Mouse (Mus musculus) midbrain, embryonic 10.5 days (tissue): ENCODE measurements at regions not wholly inside any gene's neighbourhood (a gene's known extent, or its start where the extent isn't known, plus 50 kb on each side); places are given as distances from the start of the nearest gene placed in this dataset.
A peak's percentile ranks its signal among the peaks of the same experiment; 100 is the strongest.

Experiments
- DNase-seq: peaks from one replicate; pipeline ENCODE4 v3.0.0-alpha.2; 2017; ENCODE audit warnings: low spot score
- H3K27ac ChIP-seq: fragments of 300-500 bp; sonication (generic); replicated peaks from 2 replicates; pipeline ENCODE4 v1.5.1; 2016; ENCODE audit warnings: mild to moderate bottlenecking
- H3K27me3 ChIP-seq: fragments of 300-500 bp; sonication (generic); 2 replicates; pipeline ENCODE4 v1.6.1; 2016; ENCODE audit warnings: low read depth, mild to moderate bottlenecking; ENCODE audit not compliant: poor library complexity, severe bottlenecking
- H3K36me3 ChIP-seq: fragments of 300-500 bp; sonication (generic); 2 replicates; pipeline ENCODE4 v1.6.1; 2016; ENCODE audit warnings: mild to moderate bottlenecking, moderate library complexity
- H3K4me1 ChIP-seq: fragments of 300-500 bp; sonication (generic); 2 replicates; pipeline ENCODE4 v1.6.1; 2016
- H3K4me3 ChIP-seq: fragments of 300-500 bp; sonication (generic); 2 replicates; pipeline ENCODE4 v1.5.1; 2016; ENCODE audit warnings: mild to moderate bottlenecking, moderate library complexity
- H3K9me3 ChIP-seq: fragments of 300-500 bp; sonication (generic); replicated peaks from 2 replicates; pipeline ENCODE4 v1.6.1; 2016; ENCODE audit warnings: mild to moderate bottlenecking
- WGBS: fragments of 180-500 bp; shearing (Covaris S2); methylation state at CpG from one replicate; pipeline ENCODE4 v1.1.7; 2016; 5-methylcytosine and 5-hydroxymethylcytosine counted together

GRCm38 (mm10) chr2:45777466-45777865 lies 660.3 kb upstream of the Zeb2 start:
- Histone ChIP-seq H3K9me3 (no peaks in the 10 kb centered on the region), H3K4me3 (no peak overlapping the region), H3K36me3 (no peaks in the 10 kb centered on the region), H3K27me3 (no peaks in the 10 kb centered on the region), H3K4me1 (no peaks in the 10 kb centered on the region), H3K27ac (no peak overlapping the region)
- DNase-seq, result no peak
- WGBS, result 90% methylated on average over 7 of the region's 7 CpGs

GRCm38 (mm10) chr2:45776485-45777135 lies 659.4 kb upstream of the Zeb2 start:
- Histone ChIP-seq H3K4me1 (no peaks in the 10 kb centered on the region), H3K27ac (no peak overlapping the region), H3K9me3 (no peaks in the 10 kb centered on the region), H3K36me3 (no peaks in the 10 kb centered on the region), H3K27me3 (no peaks in the 10 kb centered on the region), H3K4me3 (no peak overlapping the region)
- DNase-seq, result peak; percentile 19
- 63% methylated on average over 17 of the region's 17 CpGs for WGBS

- H3K9me3 ChIP-seq, result no peaks in the 10 kb centered on the region
- H3K27ac ChIP-seq, result no peak overlapping the region
- no peak overlapping the region for H3K4me3 ChIP-seq
- 86% methylated on average over 4 of the region's 4 CpGs for WGBS
- no peaks in the 10 kb centered on the region for H3K36me3 ChIP-seq
- H3K4me1 ChIP-seq, result no peaks in the 10 kb centered on the region
- DNase-seq, result no peak
- no peaks in the 10 kb centered on the region for H3K27me3 ChIP-seq
Measured at GRCm38 (mm10) chr2:45775691-45776090, 658.5 kb upstream of the Zeb2 start.

- DNase-seq, result no peak
- H3K4me1 ChIP-seq, result no peaks in the 10 kb centered on the region
- 85% methylated on average over 3 of the region's 3 CpGs for WGBS
Measured at GRCm38 (mm10) chr2:45774416-45774815, 657.2 kb upstream of the Zeb2 start.

DNA sequence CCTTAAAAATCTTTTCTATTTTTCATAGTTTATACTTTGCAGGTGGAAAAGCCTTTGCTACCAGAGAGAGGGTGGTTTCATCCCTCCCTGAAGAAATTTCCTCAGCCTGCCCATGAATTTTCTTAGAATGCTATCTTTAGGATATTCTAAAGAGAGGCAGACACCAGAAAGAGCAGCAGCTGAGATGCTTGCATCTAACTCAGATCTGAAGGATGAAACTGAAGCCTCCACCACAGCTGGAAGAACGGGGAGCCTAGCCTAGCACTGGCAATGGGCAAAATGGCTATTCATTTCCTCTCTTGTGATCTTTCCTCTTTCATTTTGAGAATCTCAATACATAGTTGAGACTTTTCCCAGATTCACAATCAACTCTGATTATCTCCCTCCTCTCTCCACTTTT lies 640.0 kb upstream of the Zeb2 start:
- Histone ChIP-seq H3K4me1 (no peaks in the 10 kb centered on the region), H3K9me3 (no peaks in the 10 kb centered on the region), H3K27me3 (no peaks in the 10 kb centered on the region), H3K27ac (no peak overlapping the region), H3K36me3 (no peaks in the 10 kb centered on the region), H3K4me3 (no peak overlapping the region)
- DNase-seq, result no peak
- WGBS, result 77% methylated on average over 1 of the region's 1 CpGs

More at GRCm38 (mm10) chr2:45774416-45774815, 657.2 kb upstream of the Zeb2 start:
- Histone ChIP-seq H3K27ac (no peak overlapping the region), H3K27me3 (no peaks in the 10 kb centered on the region), H3K36me3 (no peaks in the 10 kb centered on the region), H3K4me3 (no peak overlapping the region), H3K9me3 (no peaks in the 10 kb centered on the region)

- DNase-seq, result no peak
- Histone ChIP-seq H3K9me3 (no peaks in the 10 kb centered on the region), H3K4me3 (no peak overlapping the region), H3K4me1 (no peaks in the 10 kb centered on the region), H3K27me3 (no peaks in the 10 kb centered on the region), H3K27ac (no peak overlapping the region), H3K36me3 (no peaks in the 10 kb centered on the region)
- WGBS, result 83% methylated on average over 3 of the region's 3 CpGs
Measured at GRCm38 (mm10) chr2:45756395-45756794, 639.2 kb upstream of the Zeb2 start.

DNA sequence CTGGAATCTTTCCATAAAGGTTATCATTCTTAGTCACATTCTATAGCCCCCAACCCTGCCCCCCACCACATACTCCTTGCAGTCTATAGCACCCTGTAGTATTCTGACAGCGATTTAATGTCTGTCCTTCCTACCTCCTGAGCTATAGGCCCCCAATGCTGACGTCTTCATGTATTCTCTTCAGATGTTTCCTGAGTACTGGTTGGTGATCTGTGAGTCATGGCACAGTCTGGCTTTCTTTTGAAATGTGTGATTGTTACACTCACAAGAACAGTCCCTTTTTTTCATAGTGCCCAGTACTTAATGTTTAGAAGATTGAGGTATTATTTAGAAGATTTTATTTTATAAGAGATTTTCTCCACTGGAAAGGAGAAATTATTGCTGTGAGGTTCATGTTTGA lies 634.6 kb upstream of the Zeb2 start:
- Histone ChIP-seq H3K27me3 (no peaks in the 10 kb centered on the region), H3K4me3 (no peak overlapping the region), H3K27ac (no peak overlapping the region), H3K4me1 (no peaks in the 10 kb centered on the region), H3K9me3 (no peaks in the 10 kb centered on the region), H3K36me3 (no peaks in the 10 kb centered on the region)
- no peak for DNase-seq
- WGBS, result 68% methylated on average over 2 of the region's 2 CpGs

GRCm38 (mm10) chr2:45749379-45749778 lies 632.2 kb upstream of the Zeb2 start:
- no peaks in the 10 kb centered on the region for H3K27me3 ChIP-seq
- H3K27ac ChIP-seq, result no peak overlapping the region
- 80% methylated on average over 2 of the region's 2 CpGs for WGBS
- no peaks in the 10 kb centered on the region for H3K4me1 ChIP-seq
- no peak for DNase-seq
- H3K36me3 ChIP-seq, result no peaks in the 10 kb centered on the region
- no peak overlapping the region for H3K4me3 ChIP-seq
- H3K9me3 ChIP-seq, result no peaks in the 10 kb centered on the region

GRCm38 (mm10) chr2:45747263-45748236 lies 630.4 kb upstream of the Zeb2 start:
- Histone ChIP-seq H3K36me3 (no peaks in the 10 kb centered on the region), H3K27me3 (no peaks in the 10 kb centered on the region), H3K4me3 (no peak overlapping the region), H3K4me1 (no peaks in the 10 kb centered on the region), H3K27ac (no peak overlapping the region), H3K9me3 (no peaks in the 10 kb centered on the region)
- DNase-seq, result no peak
- 82% methylated on average over 7 of the region's 7 CpGs for WGBS

GRCm38 (mm10) chr2:45746606-45747005 lies 629.4 kb upstream of the Zeb2 start:
- Histone ChIP-seq H3K4me3 (no peak overlapping the region), H3K27ac (no peak overlapping the region), H3K36me3 (no peaks in the 10 kb centered on the region), H3K9me3 (no peaks in the 10 kb centered on the region), H3K4me1 (no peaks in the 10 kb centered on the region), H3K27me3 (no peaks in the 10 kb centered on the region)
- WGBS, result 88% methylated on average over 4 of the region's 4 CpGs
- no peak for DNase-seq

- 55% methylated on average over 2 of the region's 2 CpGs for WGBS
- 0 out of 2 replicates have a peak, but pooled peaks cover 3% of the 10 kb centered on the region for H3K4me1 ChIP-seq
- no peaks in the 10 kb centered on the region for H3K36me3 ChIP-seq
- no peaks in the 10 kb centered on the region for H3K9me3 ChIP-seq
- no peak overlapping the region for H3K4me3 ChIP-seq
- no peaks in the 10 kb centered on the region for H3K27me3 ChIP-seq
- no peak overlapping the region for H3K27ac ChIP-seq
- DNase-seq, result no peak
Measured at GRCm38 (mm10) chr2:45736278-45736677, 619.1 kb upstream of the Zeb2 start.

DNA sequence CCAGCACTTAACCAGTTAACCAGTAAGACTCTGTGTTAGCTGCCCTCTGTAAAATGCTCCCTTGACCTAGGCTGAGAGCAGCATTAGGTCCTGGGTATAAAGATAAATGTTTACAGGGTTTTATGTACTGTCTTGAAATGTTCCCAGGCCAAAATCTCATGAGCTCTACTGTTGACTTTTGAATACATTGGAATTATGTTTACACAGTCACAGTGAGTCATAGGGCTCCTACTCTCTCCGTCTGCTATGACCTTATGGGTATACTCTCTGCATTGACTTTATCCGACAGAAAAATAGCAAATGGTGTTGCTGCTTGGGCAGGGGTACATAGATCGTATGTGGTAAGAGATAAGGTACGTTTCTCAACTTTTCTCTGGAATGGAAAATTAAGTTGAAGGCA lies 596.8 kb upstream of the Zeb2 start:
- DNase-seq, result no peak
- Histone ChIP-seq H3K27ac (no peak overlapping the region), H3K9me3 (no peaks in the 10 kb centered on the region), H3K4me3 (no peak overlapping the region), H3K36me3 (no peaks in the 10 kb centered on the region), H3K4me1 (no peaks in the 10 kb centered on the region), H3K27me3 (no peaks in the 10 kb centered on the region)
- 85% methylated on average over 4 of the region's 4 CpGs for WGBS

GRCm38 (mm10) chr2:45707026-45707425 lies 589.8 kb upstream of the Zeb2 start:
- Histone ChIP-seq H3K9me3 (no peaks in the 10 kb centered on the region), H3K4me1 (peaks cover 5% of the 10 kb centered on the region), H3K36me3 (no peaks in the 10 kb centered on the region), H3K4me3 (no peak overlapping the region), H3K27ac (no peak overlapping the region), H3K27me3 (no peaks in the 10 kb centered on the region)
- DNase-seq, result no peak
